Mouse (Mus musculus) forebrain, embryonic 11.5 days (tissue): ENCODE results near the gene Gadd45b. TPM values are rescaled to one million over a fixed set of nuclear protein-coding genes. Genes with fewer than 3 reads are reported as not detected.

Experiments used
- ATAC-seq: fragments of 200-750 bp; cut with Nextera tagmentation; replicated peaks from 2 replicates; pipeline ENCODE4 v1.8.0; 2017; ENCODE audit warnings: moderate TSS enrichment; ENCODE audit not compliant: low FRiP score
- DNase-seq: peaks from one replicate; pipeline ENCODE4 v3.0.0-alpha.2; 2017; ENCODE audit warnings: low spot score
- H3K27ac ChIP-seq: fragments of 300-500 bp; sonication (generic); 2 replicates; pipeline ENCODE4 v1.5.1; 2014; ENCODE audit warnings: low read depth, low read length
- H3K27me3 ChIP-seq: fragments of 300-500 bp; sonication (generic); 2 replicates; pipeline ENCODE4 v1.6.1; 2014; ENCODE audit warnings: mild to moderate bottlenecking, low read length, mixed read lengths; ENCODE audit not compliant: control insufficient read depth, insufficient read depth
- H3K36me3 ChIP-seq: fragments of 300-500 bp; sonication (generic); 2 replicates; pipeline ENCODE4 v1.6.1; 2014; ENCODE audit warnings: mild to moderate bottlenecking, low read length, moderate library complexity, mixed read lengths; ENCODE audit not compliant: control insufficient read depth, insufficient read depth
- H3K4me1 ChIP-seq: fragments of 300-500 bp; sonication (generic); replicated peaks from 2 replicates; pipeline ENCODE4 v1.6.1; 2014; ENCODE audit warnings: low read length, mixed read lengths; ENCODE audit not compliant: control insufficient read depth, insufficient read depth
- H3K4me2 ChIP-seq: fragments of 300-500 bp; sonication (generic); 2 replicates; pipeline ENCODE4 v1.6.1; 2014; ENCODE audit warnings: low read depth, mild to moderate bottlenecking, low read length, moderate library complexity, mixed read lengths; ENCODE audit not compliant: severe bottlenecking
- H3K4me3 ChIP-seq: fragments of 300-500 bp; sonication (generic); 2 replicates; pipeline ENCODE4 v1.5.1; 2014; ENCODE audit warnings: low read depth, low read length
- H3K9ac ChIP-seq: fragments of 300-500 bp; sonication (generic); 2 replicates; pipeline ENCODE4 v1.6.1; 2014; ENCODE audit warnings: low read length
- H3K9me3 ChIP-seq: fragments of 300-500 bp; sonication (generic); 2 replicates; pipeline ENCODE4 v1.6.1; 2016; ENCODE audit warnings: low read length, mixed read lengths; ENCODE audit not compliant: control insufficient read depth
- WGBS: fragments of 180-500 bp; shearing (Covaris S2); extraction: QIAGEN DNeasy Blood & Tissue Kit; methylation state at CpG from one replicate; pipeline ENCODE4 v1.1.7; 2014; 5-methylcytosine and 5-hydroxymethylcytosine counted together
- polyA plus RNA-seq: library from polyadenylated mRNA; unstranded; fragments of >200 nt; fragmentation: Nextera tagmentation; extraction: Ambion mirVana; gene quantifications from 2 replicates; pipeline ENCODE4 v1.2.1, GENCODE M21; 2014

Gadd45b gene
- polyA plus RNA-seq: 10.7 and 13.0 TPM in 2 replicates

DNA sequence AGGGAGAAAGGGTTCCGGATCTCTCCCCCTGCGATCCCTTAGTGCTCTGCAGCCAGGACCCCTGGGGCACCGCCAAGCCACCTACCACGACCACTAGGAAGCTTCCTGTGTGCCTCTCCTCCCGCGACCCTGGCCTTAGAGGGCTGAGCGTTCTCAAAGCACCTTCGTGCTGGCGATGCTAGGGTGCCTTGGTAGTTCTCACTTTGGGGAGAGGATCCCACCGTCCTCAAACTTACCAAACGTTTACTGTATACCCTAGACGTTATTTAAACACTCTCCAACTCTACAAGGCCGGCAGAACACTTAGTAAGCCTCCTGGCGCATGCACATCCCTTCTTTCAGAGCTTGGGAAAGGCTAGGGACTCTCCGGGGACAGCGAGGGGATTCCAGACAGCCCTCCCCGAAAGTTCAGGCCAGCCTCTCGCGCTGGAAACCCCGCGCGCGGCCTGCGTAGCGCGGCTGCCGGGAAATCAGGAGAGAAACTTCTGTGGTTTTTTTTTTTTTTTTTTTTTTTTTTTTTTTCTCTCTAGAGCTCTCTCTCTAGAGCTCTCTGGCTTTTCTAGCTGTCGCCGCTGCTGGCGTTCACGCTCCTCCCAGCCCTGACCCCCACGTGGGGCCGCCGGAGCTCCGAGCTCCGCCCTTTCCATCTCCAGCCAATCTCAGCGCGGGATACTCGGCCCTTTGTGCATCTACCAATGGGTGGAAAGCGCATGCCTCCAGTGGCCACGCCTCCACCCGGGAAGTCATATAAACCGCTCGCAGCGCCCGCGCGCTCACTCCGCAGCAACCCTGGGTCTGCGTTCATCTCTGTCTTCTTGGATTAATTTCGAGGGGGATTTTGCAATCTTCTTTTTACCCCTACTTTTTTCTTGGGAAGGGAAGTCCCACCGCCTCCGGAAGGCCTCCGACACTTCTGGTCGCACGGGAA lies at the start of gene Gadd45b:
TSS of gene Gadd45b (plus strand) at position 775 of the 928 bp plus-strand sequence.
- Histone ChIP-seq H3K4me2 (peak within 1 kb of the TSS; percentile 84), H3K9me3 (no peaks in the 10 kb centered on the region), H3K4me3 (peak within 1 kb of the TSS; percentile 37), H3K4me1 (peaks cover 46% of the 10 kb centered on the region), H3K36me3 (no peaks in the 10 kb centered on the region), H3K27ac (peak within 1 kb of the TSS; percentile 34; the same call in 1 of the 2 replicates), H3K9ac (peak within 1 kb of the TSS; percentile 53), H3K27me3 (peaks cover 43% of the 10 kb centered on the region)
- ATAC-seq (peak; percentile 92), DNase-seq (peak; percentile 99)
- WGBS: under 1% methylated on average over 56 of the region's 56 CpGs

DNA sequence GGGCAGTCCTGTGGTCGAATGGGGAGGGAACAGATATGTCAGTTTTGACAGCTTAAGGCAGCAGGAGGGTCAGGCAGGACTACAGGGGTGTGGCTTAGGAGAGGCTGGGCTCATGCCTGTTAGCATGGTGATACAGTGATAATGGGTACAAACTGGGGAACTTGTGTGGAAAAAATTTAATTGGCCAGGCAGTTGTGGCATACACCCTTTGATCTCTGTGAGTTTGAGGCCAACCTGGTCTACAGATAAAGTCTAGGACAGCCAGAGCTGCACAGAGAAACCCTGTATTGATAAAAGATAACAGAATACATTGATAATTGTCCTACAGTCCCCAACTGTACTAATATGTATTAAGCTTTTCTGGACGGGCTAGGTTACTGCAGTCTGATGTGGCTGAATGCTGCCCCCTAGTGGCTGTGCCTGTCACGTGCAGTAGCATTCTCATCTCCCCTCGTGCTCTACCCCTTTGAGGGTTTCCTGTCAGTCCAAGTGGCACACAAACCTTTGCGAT lies 49.7 kb upstream of the Gadd45b start:
- Histone ChIP-seq H3K27ac (no peak overlapping the region), H3K36me3 (no peaks in the 10 kb centered on the region), H3K9me3 (no peaks in the 10 kb centered on the region), H3K27me3 (no peaks in the 10 kb centered on the region), H3K4me3 (no peak overlapping the region), H3K4me1 (0 out of 2 replicates have a peak, but pooled peaks cover 2% of the 10 kb centered on the region), H3K4me2 (no peak overlapping the region), H3K9ac (no peak overlapping the region)
- ATAC-seq (0 out of 2 replicates have a peak, but pooled peaks have one; percentile 45), DNase-seq (peak; percentile 85)
- WGBS: 24% methylated on average over 5 of the region's 5 CpGs

- WGBS: 72% methylated on average over 2 of the region's 2 CpGs
These were observed 49.0 kb upstream of the Gadd45b start for GRCm38 (mm10) chr10:80880901-80881300.

DNA sequence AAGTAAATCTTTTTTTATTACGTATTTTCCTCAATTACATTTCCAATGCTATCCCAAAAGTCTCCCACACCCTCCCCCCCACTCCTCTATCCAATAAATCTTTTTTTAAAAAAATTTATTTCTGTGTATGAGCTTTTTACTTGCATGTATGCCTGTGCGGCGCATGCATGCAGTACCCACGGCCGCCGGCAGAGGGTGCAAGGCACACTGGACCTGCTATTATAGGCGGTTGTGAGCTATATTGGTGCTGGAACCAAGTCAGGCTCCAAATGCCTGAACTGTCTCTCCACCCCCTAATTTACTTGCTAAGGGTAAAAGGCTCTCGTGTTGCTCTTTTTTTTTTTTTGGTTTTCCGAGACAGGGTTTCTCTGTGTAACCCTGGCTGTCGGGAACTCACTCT lies 48.6 kb upstream of the Gadd45b start:
- Histone ChIP-seq H3K4me3 (no peak overlapping the region), H3K9ac (no peak overlapping the region), H3K9me3 (no peaks in the 10 kb centered on the region), H3K27me3 (no peaks in the 10 kb centered on the region), H3K27ac (no peak overlapping the region), H3K36me3 (no peaks in the 10 kb centered on the region), H3K4me2 (no peak overlapping the region), H3K4me1 (0 out of 2 replicates have a peak, but pooled peaks cover 2% of the 10 kb centered on the region)
- peak; percentile 89 for DNase-seq
- ATAC-seq: no peak
- WGBS: 28% methylated on average over 10 of the region's 10 CpGs

More at GRCm38 (mm10) chr10:80880901-80881300, 49.0 kb upstream of the Gadd45b start:
- H3K4me3 ChIP-seq: no peak overlapping the region
- H3K4me1 ChIP-seq: 0 out of 2 replicates have a peak, but pooled peaks cover 2% of the 10 kb centered on the region
- no peaks in the 10 kb centered on the region for H3K36me3 ChIP-seq
- no peak overlapping the region for H3K9ac ChIP-seq
- ATAC-seq: no peak
- no peak for DNase-seq
- H3K27me3 ChIP-seq: no peaks in the 10 kb centered on the region
- H3K27ac ChIP-seq: no peak overlapping the region
- no peaks in the 10 kb centered on the region for H3K9me3 ChIP-seq
- H3K4me2 ChIP-seq: no peak overlapping the region

GRCm38 (mm10) chr10:80887181-80887580 lies 42.7 kb upstream of the Gadd45b start:
- 85% methylated on average over 11 of the region's 11 CpGs for WGBS
- ATAC-seq (no peak), DNase-seq (no peak)
- no peak overlapping the region for H3K9ac ChIP-seq
- no peak overlapping the region for H3K4me2 ChIP-seq
- H3K27me3 ChIP-seq: peaks cover 3% of the 10 kb centered on the region
- no peaks in the 10 kb centered on the region for H3K36me3 ChIP-seq
- H3K4me1 ChIP-seq: no peaks in the 10 kb centered on the region
- no peak overlapping the region for H3K4me3 ChIP-seq
- H3K9me3 ChIP-seq: no peaks in the 10 kb centered on the region
- no peak overlapping the region for H3K27ac ChIP-seq

DNA sequence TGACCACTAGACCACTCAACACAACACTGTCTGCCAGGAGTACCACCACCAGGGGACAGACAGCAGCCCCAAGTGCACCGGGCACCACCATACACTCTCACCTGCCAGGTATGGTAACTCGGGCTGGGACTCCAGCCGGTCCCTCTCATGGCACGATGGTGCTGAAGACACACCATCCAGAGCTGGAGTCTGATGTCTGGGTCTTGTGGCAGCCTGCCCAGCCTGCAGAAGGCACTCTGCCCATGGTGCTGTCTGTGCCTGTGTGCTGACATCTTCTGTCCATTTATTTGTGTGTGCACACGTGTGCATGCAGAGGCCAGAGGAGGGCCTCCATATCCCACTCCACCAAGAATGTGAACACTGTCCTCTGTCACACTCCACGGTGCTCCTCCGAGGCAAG lies 34.8 kb upstream of the Gadd45b start:
- 87% methylated on average over 7 of the region's 7 CpGs for WGBS
- Histone ChIP-seq H3K9ac (no peak overlapping the region), H3K27ac (no peak overlapping the region), H3K27me3 (no peaks in the 10 kb centered on the region), H3K9me3 (no peaks in the 10 kb centered on the region), H3K4me2 (no peak overlapping the region), H3K4me3 (no peak overlapping the region), H3K36me3 (no peaks in the 10 kb centered on the region), H3K4me1 (peaks cover 8% of the 10 kb centered on the region)
- ATAC-seq (no peak), DNase-seq (no peak)

GRCm38 (mm10) chr10:80895697-80896096 lies 34.2 kb upstream of the Gadd45b start:
- DNase-seq (peak; percentile 48), ATAC-seq (no peak)
- H3K9ac ChIP-seq: no peak overlapping the region
- no peak overlapping the region for H3K4me3 ChIP-seq
- H3K27me3 ChIP-seq: no peaks in the 10 kb centered on the region
- H3K36me3 ChIP-seq: no peaks in the 10 kb centered on the region
- no peak overlapping the region for H3K27ac ChIP-seq
- H3K9me3 ChIP-seq: no peaks in the 10 kb centered on the region
- no peak overlapping the region for H3K4me2 ChIP-seq
- WGBS: 82% methylated on average over 6 of the region's 6 CpGs
- H3K4me1 ChIP-seq: peaks cover 8% of the 10 kb centered on the region

- DNase-seq (peak; percentile 57), ATAC-seq (no peak)
- WGBS: 75% methylated on average over 24 of the region's 24 CpGs
- no peaks in the 10 kb centered on the region for H3K36me3 ChIP-seq
- peaks cover 8% of the 10 kb centered on the region for H3K4me1 ChIP-seq
- H3K27me3 ChIP-seq: no peaks in the 10 kb centered on the region
- H3K4me2 ChIP-seq: no peak overlapping the region
- no peak overlapping the region for H3K4me3 ChIP-seq
- H3K9ac ChIP-seq: no peak overlapping the region
- no peak overlapping the region for H3K27ac ChIP-seq
- H3K9me3 ChIP-seq: no peaks in the 10 kb centered on the region
These were observed 33.0 kb upstream of the Gadd45b start for GRCm38 (mm10) chr10:80896581-80897485.
